Mouse (Mus musculus): ENCODE measurements around the gene Garem2. TPM values are rescaled to one million over a fixed set of nuclear protein-coding genes. Genes with fewer than 3 reads are reported as not detected.

Garem2 gene
- polyA plus RNA-seq, 1 experiment = not detected

DNA sequence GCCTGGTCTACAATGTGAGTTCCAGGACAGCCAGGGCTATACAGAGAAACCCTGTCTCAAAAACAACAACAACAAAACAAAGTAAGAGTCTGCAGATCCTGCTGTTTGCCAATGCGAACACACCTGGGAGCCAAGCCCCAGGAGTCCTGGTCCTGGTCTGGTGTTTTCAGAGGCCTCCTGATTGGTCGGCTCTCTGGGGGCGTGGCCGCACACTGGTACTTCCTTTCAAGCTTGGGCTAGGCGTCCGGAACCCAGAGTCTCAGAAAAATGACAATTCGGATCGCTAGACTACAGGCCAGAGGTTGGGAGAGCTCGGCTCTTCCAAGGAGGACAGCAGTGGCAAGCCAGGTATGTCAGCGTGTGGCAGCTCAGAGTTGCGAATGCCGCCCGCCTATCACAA lies 12.3 kb upstream of the Garem2 start:
- H3K4me3 ChIP-seq (replicated peaks; ENCODE audit: control insufficient read depth, low read depth, low read length) = no peak overlapping the region

DNA sequence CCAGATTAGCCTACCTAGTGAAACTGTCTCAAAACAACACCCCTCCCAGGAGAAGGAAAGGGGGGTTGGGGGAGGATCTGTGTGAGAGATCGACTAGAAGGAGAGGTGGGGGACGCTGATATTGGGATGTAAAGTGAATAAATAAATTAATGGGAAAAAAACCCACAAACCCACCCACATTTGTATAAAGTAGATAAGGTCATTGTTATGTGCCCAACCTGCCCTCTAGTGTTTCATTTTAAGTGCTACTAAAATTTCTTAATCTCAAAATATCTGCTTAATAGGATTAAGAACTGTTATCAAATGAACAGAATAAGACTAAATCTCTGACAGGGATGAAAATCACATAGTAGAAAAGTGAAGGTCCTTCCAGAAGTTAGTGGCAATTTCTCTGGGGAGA lies 10.6 kb upstream of the Garem2 start:
- no peak overlapping the region for H3K4me3 ChIP-seq (replicated peaks; ENCODE audit: control insufficient read depth, low read depth, low read length)
- no peaks in the 10 kb centered on the region; the same call in 1 of the 2 replicates for H3K4me1 ChIP-seq (ENCODE audit: control insufficient read depth, insufficient read depth, low read length)
- H3K27ac ChIP-seq (ENCODE audit: control insufficient read depth, insufficient read depth, low read depth, low read length, poor library complexity) = no peak overlapping the region
- TF ChIP-seq CTCF (IDR thresholded peaks at IDR 0.05; ENCODE audit: control insufficient read depth, insufficient read depth, low read length) = no peak
- no peak for TF ChIP-seq POLR2A (IDR thresholded peaks at IDR 0.05; ENCODE audit: borderline replicate concordance, control insufficient read depth, low read depth, low read length)
- 24% methylated on average over 2 of the region's 2 CpGs for WGBS

More for the DNA sequence above, 12.3 kb upstream of the Garem2 start:
- no peak overlapping the region for H3K27ac ChIP-seq (ENCODE audit: control insufficient read depth, insufficient read depth, low read depth, low read length, poor library complexity)
- 65% methylated on average over 13 of the region's 13 CpGs for WGBS
- TF ChIP-seq CTCF (IDR thresholded peaks at IDR 0.05; ENCODE audit: control insufficient read depth, insufficient read depth, low read length) (no peak), POLR2A (IDR thresholded peaks at IDR 0.05; ENCODE audit: borderline replicate concordance, control insufficient read depth, low read depth, low read length) (no peak)
- no peaks in the 10 kb centered on the region; the same call in 1 of the 2 replicates for H3K4me1 ChIP-seq (ENCODE audit: control insufficient read depth, insufficient read depth, low read length)

DNA sequence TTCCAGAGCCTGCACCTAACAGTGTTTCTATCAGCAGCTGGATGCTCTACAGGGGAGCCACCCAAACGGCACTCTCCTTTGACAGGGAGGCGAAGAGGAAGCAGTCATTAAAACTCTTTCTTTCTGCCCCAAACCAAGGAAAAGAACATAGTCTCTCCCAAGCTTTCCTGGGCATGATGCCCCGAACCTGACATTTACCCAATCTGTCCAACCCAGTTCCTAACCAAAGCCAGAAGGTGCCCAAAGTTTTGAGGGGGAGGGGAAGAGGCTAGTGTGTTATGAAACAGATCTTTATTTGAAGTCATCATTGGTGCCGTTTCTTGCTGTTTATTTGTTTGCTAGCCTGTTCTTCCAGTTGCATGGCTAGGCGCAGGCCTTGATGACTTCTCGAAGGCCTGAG lies 9.2 kb upstream of the Garem2 start:
- Histone ChIP-seq H3K27ac (ENCODE audit: control insufficient read depth, insufficient read depth, low read depth, low read length, poor library complexity) (no peak overlapping the region), H3K4me3 (replicated peaks; ENCODE audit: control insufficient read depth, low read depth, low read length) (no peak overlapping the region), H3K4me1 (ENCODE audit: control insufficient read depth, insufficient read depth, low read length) (no peaks in the 10 kb centered on the region; the same call in 1 of the 2 replicates)
- TF ChIP-seq POLR2A (IDR thresholded peaks at IDR 0.05; ENCODE audit: borderline replicate concordance, control insufficient read depth, low read depth, low read length) = no peak
- no peak for TF ChIP-seq CTCF (IDR thresholded peaks at IDR 0.05; ENCODE audit: control insufficient read depth, insufficient read depth, low read length)
- WGBS = 60% methylated on average over 6 of the region's 6 CpGs

DNA sequence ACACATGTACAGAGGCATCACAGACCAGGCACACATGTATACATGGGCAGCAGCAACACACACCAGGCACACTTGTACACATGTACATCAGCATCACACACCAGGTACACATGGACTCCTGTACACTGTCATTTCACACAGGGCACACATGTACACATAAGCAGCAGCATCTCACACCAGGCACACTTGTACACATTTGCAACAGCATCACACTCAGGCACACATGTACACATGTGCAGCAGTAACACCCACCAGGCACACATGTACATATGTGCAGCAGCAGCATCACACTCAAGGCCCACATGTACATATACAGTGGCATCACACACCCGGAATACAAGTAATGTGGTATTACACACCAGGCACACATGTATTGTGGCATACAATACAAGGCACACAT lies 6.7 kb upstream of the Garem2 start:
- Histone ChIP-seq H3K4me1 (ENCODE audit: control insufficient read depth, insufficient read depth, low read length) (no peaks in the 10 kb centered on the region), H3K27ac (ENCODE audit: control insufficient read depth, insufficient read depth, low read depth, low read length, poor library complexity) (no peak overlapping the region), H3K4me3 (replicated peaks; ENCODE audit: control insufficient read depth, low read depth, low read length) (no peak overlapping the region)
- WGBS = 93% methylated on average over 1 of the region's 1 CpGs
- TF ChIP-seq POLR2A (IDR thresholded peaks at IDR 0.05; ENCODE audit: borderline replicate concordance, control insufficient read depth, low read depth, low read length) (no peak), CTCF (IDR thresholded peaks at IDR 0.05; ENCODE audit: control insufficient read depth, insufficient read depth, low read length) (no peak)

DNA sequence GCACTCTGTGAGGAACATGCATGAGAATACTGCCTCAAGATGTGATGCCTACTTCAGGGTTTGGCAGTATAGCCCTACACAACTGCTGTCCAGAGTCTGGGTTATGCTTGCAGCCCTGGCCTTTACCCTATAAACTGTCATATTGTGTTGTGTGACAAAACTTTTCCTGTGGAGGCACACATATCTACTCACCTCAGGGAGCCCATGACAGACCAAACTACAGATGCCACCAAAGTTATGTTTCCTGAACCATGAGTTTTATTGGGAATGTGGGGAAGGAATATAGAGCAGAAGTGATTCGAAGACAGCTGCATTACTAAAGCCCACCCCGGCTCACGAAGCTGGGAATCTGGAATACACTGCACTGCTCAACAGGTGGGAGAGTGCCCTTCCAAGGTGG lies 1.6 kb upstream of the Garem2 start:
- no peak overlapping the region for H3K27ac ChIP-seq (ENCODE audit: control insufficient read depth, insufficient read depth, low read depth, low read length, poor library complexity)
- 73% methylated on average over 3 of the region's 3 CpGs for WGBS
- TF ChIP-seq CTCF (IDR thresholded peaks at IDR 0.05; ENCODE audit: control insufficient read depth, insufficient read depth, low read length) = no peak
- TF ChIP-seq POLR2A (IDR thresholded peaks at IDR 0.05; ENCODE audit: borderline replicate concordance, control insufficient read depth, low read depth, low read length) = no peak

DNA sequence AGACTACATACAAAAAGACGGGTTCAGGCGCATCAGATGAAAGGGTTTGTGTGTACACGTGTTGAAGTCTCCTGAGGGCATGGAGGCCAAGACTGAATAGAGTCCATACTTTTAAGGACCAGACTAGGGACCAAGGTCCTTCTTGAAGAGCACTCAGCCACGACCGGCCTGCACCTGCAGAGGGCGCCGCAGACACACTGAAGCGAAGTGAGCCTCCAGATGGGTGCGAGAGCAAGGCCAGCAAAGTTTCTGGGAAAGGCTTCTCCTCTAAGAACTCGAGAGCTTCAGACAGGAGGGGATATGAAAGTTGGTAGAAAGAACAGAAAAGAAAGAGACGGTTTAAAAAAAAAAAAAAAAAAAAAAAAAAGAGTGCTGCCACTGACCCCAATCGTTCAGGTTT lies 622 bp upstream of the Garem2 start:
- no peak overlapping the region for H3K27ac ChIP-seq (ENCODE audit: control insufficient read depth, insufficient read depth, low read depth, low read length, poor library complexity)
- H3K4me1 ChIP-seq (ENCODE audit: control insufficient read depth, insufficient read depth, low read length) = no peaks in the 10 kb centered on the region
- no peak overlapping the region for H3K4me3 ChIP-seq (replicated peaks; ENCODE audit: control insufficient read depth, low read depth, low read length)
- no peak for TF ChIP-seq POLR2A (IDR thresholded peaks at IDR 0.05; ENCODE audit: borderline replicate concordance, control insufficient read depth, low read depth, low read length)
- TF ChIP-seq CTCF (IDR thresholded peaks at IDR 0.05; ENCODE audit: control insufficient read depth, insufficient read depth, low read length) = peak; percentile 47; the same call in 1 of the 2 replicates
- WGBS = 9% methylated on average over 12 of the region's 12 CpGs

More for the DNA sequence above, 1.6 kb upstream of the Garem2 start:
- H3K4me1 ChIP-seq (ENCODE audit: control insufficient read depth, insufficient read depth, low read length) = no peaks in the 10 kb centered on the region
- H3K4me3 ChIP-seq (replicated peaks; ENCODE audit: control insufficient read depth, low read depth, low read length) = no peak overlapping the region

DNA sequence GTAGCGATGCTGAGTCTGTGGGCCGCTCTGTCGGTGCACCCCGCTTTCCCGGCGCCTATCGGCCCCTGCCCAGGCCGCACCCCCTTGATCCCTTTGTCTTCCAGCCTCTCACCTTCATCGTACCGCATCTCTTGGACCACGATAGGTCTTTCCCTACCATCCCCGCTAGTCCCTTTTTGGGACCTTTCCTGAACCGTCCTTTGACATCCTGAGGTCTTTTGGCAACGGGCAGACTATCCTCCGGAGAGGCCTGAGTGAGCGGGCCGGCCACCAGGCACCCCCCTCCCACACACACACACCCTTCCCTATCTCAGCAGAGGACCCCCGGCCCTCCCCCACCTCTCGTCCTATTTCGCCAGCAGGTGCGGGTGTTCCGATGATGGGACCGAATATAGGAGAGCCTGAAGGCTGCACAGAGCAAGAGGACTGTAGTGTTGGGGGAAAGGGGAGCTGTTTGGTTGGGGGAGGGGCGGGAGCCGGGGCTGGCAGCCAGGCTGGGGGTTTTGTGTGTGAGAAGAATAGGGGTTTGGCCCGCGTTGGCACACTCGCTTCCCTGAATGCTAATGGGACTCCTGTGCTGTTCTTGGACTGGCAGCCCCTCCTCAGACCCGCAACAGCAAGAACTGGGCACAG lies 823 bp downstream of the Garem2 start, which contains the start of gene 3110082J24Rik:
3110082J24Rik (minus strand) TSS at position 419 of the 633 bp plus-strand sequence.
- TF ChIP-seq CTCF (IDR thresholded peaks at IDR 0.05; ENCODE audit: control insufficient read depth, insufficient read depth, low read length) (no peak), POLR2A (IDR thresholded peaks at IDR 0.05; ENCODE audit: borderline replicate concordance, control insufficient read depth, low read depth, low read length) (no peak)
- WGBS = 6% methylated on average over 29 of the region's 29 CpGs
- Histone ChIP-seq H3K4me3 (replicated peaks; ENCODE audit: control insufficient read depth, low read depth, low read length) (no peak within 1 kb of the TSS), H3K27ac (ENCODE audit: control insufficient read depth, insufficient read depth, low read depth, low read length, poor library complexity) (no peak within 1 kb of the TSS), H3K4me1 (ENCODE audit: control insufficient read depth, insufficient read depth, low read length) (no peaks in the 10 kb centered on the region)

DNA sequence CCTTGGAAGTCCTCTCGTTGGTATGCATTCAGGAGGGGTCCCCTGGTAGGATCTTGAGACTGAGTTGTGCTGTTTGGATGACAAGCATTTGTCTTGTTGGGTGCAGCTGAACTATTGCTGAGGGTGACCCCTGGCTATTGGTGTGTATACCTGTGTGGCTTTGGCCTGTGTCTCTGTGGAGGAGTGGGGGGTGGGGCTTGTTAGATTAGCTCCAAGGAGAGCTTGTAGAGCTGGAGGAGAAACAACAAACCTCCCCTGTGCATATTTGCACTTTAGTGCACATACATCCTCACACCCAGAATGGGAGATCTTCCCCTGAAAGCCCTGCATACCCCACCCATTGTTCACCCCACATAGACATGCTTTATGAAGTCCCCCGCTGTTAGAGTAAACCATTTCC lies 1.8 kb downstream of the Garem2 start:
- TF ChIP-seq POLR2A (IDR thresholded peaks at IDR 0.05; ENCODE audit: borderline replicate concordance, control insufficient read depth, low read depth, low read length) (no peak), CTCF (IDR thresholded peaks at IDR 0.05; ENCODE audit: control insufficient read depth, insufficient read depth, low read length) (no peak)
- no peak overlapping the region for H3K4me3 ChIP-seq (replicated peaks; ENCODE audit: control insufficient read depth, low read depth, low read length)
- 27% methylated on average over 2 of the region's 2 CpGs for WGBS
- no peaks in the 10 kb centered on the region for H3K4me1 ChIP-seq (ENCODE audit: control insufficient read depth, insufficient read depth, low read length)
- H3K27ac ChIP-seq (ENCODE audit: control insufficient read depth, insufficient read depth, low read depth, low read length, poor library complexity) = no peak overlapping the region
